In genomic region chr13:15580458-15580857, GRCm38 (mm10) we compare ENCODE assay signal across 27 mouse cellular contexts.
DNase-seq lines count a peak whose midpoint lies in the region; ATAC-seq and TF ChIP-seq lines count a peak whose summit lies in the region.
"Had no signal": no experiment of that assay in that cellular context is flagged by ENCODE, and none has a peak within 500 bp of the region (broad histone marks: within the 10 kb centered on the region; RNA-seq: fewer than 3 reads in every experiment).

No protein-coding gene starts in this region.

- TF ChIP-seq CTCF in intestine, postnatal 0 days (IDR thresholded peaks at IDR 0.05; ENCODE audit: low read depth): no peak
- TF ChIP-seq CTCF in embryonic fibroblast, embryonic 13.5 days (IDR thresholded peaks at IDR 0.05; ENCODE audit: borderline replicate concordance, insufficient read depth, low read length): no peak

- H3K9me3 ChIP-seq in intestine, embryonic 14.5 days (ENCODE audit: control insufficient read depth, low read length): no peaks in the 10 kb centered on the region
- H3K9me3 ChIP-seq in intestine, postnatal 0 days (ENCODE audit: control insufficient read depth): no peaks in the 10 kb centered on the region
- H3K9me3 ChIP-seq in embryonic facial prominence, embryonic 14.5 days (ENCODE audit: control insufficient read depth, low read length): no peaks in the 10 kb centered on the region
- no peaks in the 10 kb centered on the region for H3K9me3 ChIP-seq in limb, embryonic 14.5 days (ENCODE audit: control insufficient read depth, low read length)
- no peaks in the 10 kb centered on the region for H3K9me3 ChIP-seq in forebrain, embryonic 11.5 days (ENCODE audit: control insufficient read depth, low read length)
- H3K9me3 ChIP-seq: embryonic facial prominence, embryonic 15.5 days; forebrain, embryonic 13.5 days; heart, embryonic 12.5 days; heart, embryonic 15.5 days; hindbrain, embryonic 10.5 days; hindbrain, embryonic 13.5 days had no signal

- H3K27ac ChIP-seq in intestine, embryonic 14.5 days (ENCODE audit: low read depth): peak overlapping the region; percentile 47; the same call in 1 of the 2 replicates
- no peak overlapping the region for H3K27ac ChIP-seq in intestine, postnatal 0 days (ENCODE audit: low read depth, low read length)
- no peak overlapping the region for H3K27ac ChIP-seq in embryonic facial prominence, embryonic 14.5 days (replicated peaks; ENCODE audit: low read depth, low read length)
- H3K27ac ChIP-seq in embryonic fibroblast, embryonic 13.5 days (ENCODE audit: insufficient read depth, low read length): peak overlapping the region; percentile 75
- 0 out of 2 replicates have a peak overlapping the region, but pooled peaks have one; percentile 8 for H3K27ac ChIP-seq in limb, embryonic 14.5 days (replicated peaks; ENCODE audit: low read depth, low read length)
- H3K27ac ChIP-seq in forebrain, embryonic 11.5 days (ENCODE audit: low read depth, low read length): no peak overlapping the region
- H3K27ac ChIP-seq: embryonic facial prominence, embryonic 15.5 days; forebrain, embryonic 13.5 days; heart, embryonic 15.5 days; hindbrain, embryonic 10.5 days; hindbrain, embryonic 13.5 days had no signal

- H3K27me3 ChIP-seq in intestine, embryonic 14.5 days (replicated peaks; ENCODE audit: control insufficient read depth, insufficient read depth, low read length): no peaks in the 10 kb centered on the region
- H3K27me3 ChIP-seq in intestine, postnatal 0 days (replicated peaks; ENCODE audit: control insufficient read depth, insufficient read depth, low read length): no peaks in the 10 kb centered on the region
- no peaks in the 10 kb centered on the region for H3K27me3 ChIP-seq in embryonic facial prominence, embryonic 14.5 days (replicated peaks; ENCODE audit: control insufficient read depth, insufficient read depth, low read length)
- H3K27me3 ChIP-seq in limb, embryonic 14.5 days (ENCODE audit: control insufficient read depth, insufficient read depth, low read length): no peaks in the 10 kb centered on the region
- no peaks in the 10 kb centered on the region for H3K27me3 ChIP-seq in forebrain, embryonic 11.5 days (ENCODE audit: control insufficient read depth, insufficient read depth, low read length)
- H3K27me3 ChIP-seq: embryonic facial prominence, embryonic 15.5 days; forebrain, embryonic 13.5 days; heart, embryonic 15.5 days; hindbrain, embryonic 13.5 days had no signal

- H3K4me2 ChIP-seq in intestine, embryonic 14.5 days (ENCODE audit: low read length): no peak overlapping the region
- no peak overlapping the region for H3K4me2 ChIP-seq in intestine, postnatal 0 days (replicated peaks; ENCODE audit: low read depth)
- no peak overlapping the region for H3K4me2 ChIP-seq in embryonic facial prominence, embryonic 14.5 days (ENCODE audit: low read depth, low read length)
- no peak overlapping the region for H3K4me2 ChIP-seq in limb, embryonic 14.5 days (replicated peaks; ENCODE audit: low read depth, low read length, severe bottlenecking)
- H3K4me2 ChIP-seq in forebrain, embryonic 11.5 days (ENCODE audit: low read depth, low read length, severe bottlenecking): no peak overlapping the region
- H3K4me2 ChIP-seq: embryonic facial prominence, embryonic 15.5 days; forebrain, embryonic 13.5 days; heart, embryonic 12.5 days; heart, embryonic 15.5 days; hindbrain, embryonic 13.5 days had no signal

- H3K4me3 ChIP-seq in intestine, embryonic 14.5 days (ENCODE audit: low read depth, low read length): no peak overlapping the region
- H3K4me3 ChIP-seq in intestine, postnatal 0 days (ENCODE audit: low read depth, low read length): no peak overlapping the region
- H3K4me3 ChIP-seq in embryonic facial prominence, embryonic 14.5 days (ENCODE audit: low read depth, low read length): no peak overlapping the region
- no peak overlapping the region for H3K4me3 ChIP-seq in embryonic fibroblast, embryonic 13.5 days (ENCODE audit: insufficient read depth, low read length)
- H3K4me3 ChIP-seq in limb, embryonic 14.5 days (replicated peaks; ENCODE audit: low read length): no peak overlapping the region
- no peak overlapping the region for H3K4me3 ChIP-seq in forebrain, embryonic 11.5 days (ENCODE audit: low read depth, low read length)
- H3K4me3 ChIP-seq: embryonic facial prominence, embryonic 15.5 days; erythroblast, embryonic 14.5 days; forebrain, embryonic 13.5 days; heart, embryonic 12.5 days; heart, embryonic 15.5 days; hindbrain, embryonic 10.5 days; hindbrain, embryonic 13.5 days had no signal

- WGBS in intestine, embryonic 14.5 days: 59% methylated on average over 5 of the region's 5 CpGs
- WGBS in intestine, postnatal 0 days: 74% methylated on average over 5 of the region's 5 CpGs
- 48% methylated on average over 5 of the region's 5 CpGs for WGBS in embryonic facial prominence, embryonic 14.5 days
- WGBS in limb, embryonic 14.5 days: 67% methylated on average over 5 of the region's 5 CpGs
- 90% methylated on average over 5 of the region's 5 CpGs for WGBS in forebrain, embryonic 11.5 days

- no peaks in the 10 kb centered on the region for H3K36me3 ChIP-seq in intestine, embryonic 14.5 days (ENCODE audit: control insufficient read depth, insufficient read depth, low read length)
- H3K36me3 ChIP-seq in intestine, postnatal 0 days (ENCODE audit: control insufficient read depth, insufficient read depth): no peaks in the 10 kb centered on the region
- H3K36me3 ChIP-seq in embryonic facial prominence, embryonic 14.5 days (ENCODE audit: control insufficient read depth, insufficient read depth, low read length): no peaks in the 10 kb centered on the region
- H3K36me3 ChIP-seq in limb, embryonic 14.5 days (ENCODE audit: control insufficient read depth, insufficient read depth, low read length): 0 out of 2 replicates have a peak, but pooled peaks cover 3% of the 10 kb centered on the region
- no peaks in the 10 kb centered on the region for H3K36me3 ChIP-seq in forebrain, embryonic 11.5 days (ENCODE audit: control insufficient read depth, insufficient read depth, low read length)
- H3K36me3 ChIP-seq: embryonic facial prominence, embryonic 15.5 days; heart, embryonic 12.5 days; heart, embryonic 15.5 days; hindbrain, embryonic 13.5 days had no signal

- no peak for ATAC-seq in intestine, embryonic 14.5 days (replicated peaks; ENCODE audit: low FRiP score, low TSS enrichment, low read depth)
- ATAC-seq in intestine, postnatal 0 days: no peak
- no peak for ATAC-seq in embryonic facial prominence, embryonic 14.5 days (ENCODE audit: low read depth)
- no peak for ATAC-seq in limb, embryonic 14.5 days (ENCODE audit: low FRiP score, low read depth)
- ATAC-seq in forebrain, embryonic 11.5 days (replicated peaks; ENCODE audit: low FRiP score): no peak
- ATAC-seq: CD4-positive, CD25-positive, alpha-beta regulatory T cell, adult 4 months; forebrain, embryonic 13.5 days; forebrain, embryonic 16.5 days; hindbrain, embryonic 16.5 days had no signal

- TF ChIP-seq POLR2A in embryonic fibroblast, embryonic 13.5 days (IDR thresholded peaks at IDR 0.05; ENCODE audit: low read depth, low read length): no peak
- TF ChIP-seq POLR2A in limb, embryonic 14.5 days (IDR thresholded peaks at IDR 0.05; ENCODE audit: borderline replicate concordance, extremely low read depth, insufficient read depth, insufficient read length): no peak

- DNase-seq in intestine, embryonic 14.5 days (ENCODE audit: low spot score): no peak
- DNase-seq in embryonic facial prominence, embryonic 14.5 days (ENCODE audit: low spot score): peak; percentile 45
- no peak for DNase-seq in limb, embryonic 14.5 days (ENCODE audit: low spot score)
- DNase-seq in testis, postnatal 14 days (ENCODE audit: low spot score): no peak
- no peak for DNase-seq in forebrain, embryonic 11.5 days (ENCODE audit: low spot score)
- DNase-seq: adrenal gland, adult 2 months; adrenal gland, postnatal 14 days; cerebellum, adult 11 months; cerebellum, adult 2 months; cerebellum, adult 9-11 months; cerebellum, postnatal 25 days; gastrocnemius, postnatal 10 days; gastrocnemius, postnatal 36 days; heart, postnatal 10 days; heart, postnatal 36 days had no signal

- H3K4me1 ChIP-seq in intestine, embryonic 14.5 days (replicated peaks; ENCODE audit: control insufficient read depth, insufficient read depth, low read length): peaks cover 15% of the 10 kb centered on the region; the same call in 1 of the 2 replicates
- no peaks in the 10 kb centered on the region for H3K4me1 ChIP-seq in intestine, postnatal 0 days (replicated peaks; ENCODE audit: control insufficient read depth, insufficient read depth, low read length)
- H3K4me1 ChIP-seq in embryonic facial prominence, embryonic 14.5 days (ENCODE audit: control insufficient read depth, insufficient read depth, low read length): peaks cover 18% of the 10 kb centered on the region
- H3K4me1 ChIP-seq in embryonic fibroblast, embryonic 13.5 days (ENCODE audit: control insufficient read depth, insufficient read depth, low read length): peaks cover 18% of the 10 kb centered on the region
- peaks cover 26% of the 10 kb centered on the region for H3K4me1 ChIP-seq in limb, embryonic 14.5 days (ENCODE audit: control insufficient read depth, insufficient read depth, low read length)
- H3K4me1 ChIP-seq in forebrain, embryonic 11.5 days (replicated peaks; ENCODE audit: control insufficient read depth, insufficient read depth, low read length): no peaks in the 10 kb centered on the region; the same call in 1 of the 2 replicates
- H3K4me1 ChIP-seq: heart, embryonic 12.5 days; heart, embryonic 15.5 days had no signal

- no peak overlapping the region for H3K9ac ChIP-seq in intestine, embryonic 14.5 days (ENCODE audit: low read length)
- no peak overlapping the region for H3K9ac ChIP-seq in intestine, postnatal 0 days (ENCODE audit: low read depth, low read length)
- H3K9ac ChIP-seq in embryonic facial prominence, embryonic 14.5 days (ENCODE audit: low read depth, low read length): no peak overlapping the region
- H3K9ac ChIP-seq in limb, embryonic 14.5 days (ENCODE audit: low read depth, low read length, severe bottlenecking): no peak overlapping the region
- H3K9ac ChIP-seq in forebrain, embryonic 11.5 days (ENCODE audit: low read length): no peak overlapping the region
- H3K9ac ChIP-seq: embryonic facial prominence, embryonic 15.5 days; forebrain, embryonic 13.5 days; heart, embryonic 12.5 days; heart, embryonic 15.5 days; hindbrain, embryonic 13.5 days had no signal

Comparison
In these comparisons a context has a peak if more than half of its experiments do, and no peak if none do; other contexts are left out.
1. H3K27ac ChIP-seq: peak in intestine, embryonic 14.5 days (single experiment), embryonic fibroblast, embryonic 13.5 days (single experiment) and limb, embryonic 14.5 days (single experiment); none in intestine, postnatal 0 days (single experiment), embryonic facial prominence, embryonic 14.5 days (single experiment) and forebrain, embryonic 11.5 days (single experiment).